Mouse (Mus musculus) hindbrain, embryonic 14.5 days (tissue): ENCODE results near the gene Hs2st1. TPM values are rescaled to one million over a fixed set of nuclear protein-coding genes. Genes with fewer than 3 reads are reported as not detected.

ENCODE experiments used
- ATAC-seq: fragments of 200-750 bp; cut with Nextera tagmentation; 2 replicates; pipeline ENCODE4 v1.8.0; 2017; ENCODE audit warnings: moderate number of reproducible peaks, mild to moderate bottlenecking, moderate TSS enrichment, moderate library complexity; ENCODE audit not compliant: low FRiP score
- DNase-seq: peaks from one replicate; pipeline ENCODE4 v3.0.0-alpha.2; 2015; ENCODE audit warnings: low spot score
- H3K27ac ChIP-seq: fragments of 300-500 bp; sonication (generic); 2 replicates; pipeline ENCODE4 v1.5.1; 2014; ENCODE audit warnings: mild to moderate bottlenecking, moderate library complexity
- H3K27me3 ChIP-seq: fragments of 300-500 bp; sonication (generic); 2 replicates; pipeline ENCODE4 v1.6.1; 2014; ENCODE audit warnings: mild to moderate bottlenecking, low read length, mixed read lengths; ENCODE audit not compliant: control insufficient read depth, insufficient read depth
- H3K36me3 ChIP-seq: fragments of 300-500 bp; sonication (generic); replicated peaks from 2 replicates; pipeline ENCODE4 v1.6.1; 2014; ENCODE audit not compliant: control insufficient read depth, insufficient read depth
- H3K4me1 ChIP-seq: fragments of 300-500 bp; sonication (generic); replicated peaks from 2 replicates; pipeline ENCODE4 v1.6.1; 2014; ENCODE audit warnings: antibody characterized with exemption, low read length, mixed read lengths; ENCODE audit not compliant: control insufficient read depth, insufficient read depth
- H3K4me2 ChIP-seq: fragments of 300-500 bp; sonication (generic); replicated peaks from 2 replicates; pipeline ENCODE4 v1.6.1; 2014; ENCODE audit warnings: mild to moderate bottlenecking, moderate library complexity
- H3K4me3 ChIP-seq: fragments of 300-500 bp; sonication (generic); replicated peaks from 2 replicates; pipeline ENCODE4 v1.5.1; 2014; ENCODE audit warnings: mild to moderate bottlenecking, low read length
- H3K9ac ChIP-seq: fragments of 300-500 bp; sonication (generic); 2 replicates; pipeline ENCODE4 v1.6.1; 2014
- H3K9me3 ChIP-seq: fragments of 300-500 bp; sonication (generic); 2 replicates; pipeline ENCODE4 v1.6.1; 2016; ENCODE audit warnings: low read length; ENCODE audit not compliant: control insufficient read depth
- WGBS: fragments of 180-500 bp; shearing (Covaris S2); extraction: QIAGEN DNeasy Blood & Tissue Kit; methylation state at CpG from one replicate; pipeline ENCODE4 v1.1.7; 2014; 5-methylcytosine and 5-hydroxymethylcytosine counted together
- polyA plus RNA-seq: library from polyadenylated mRNA; unstranded; fragments of >200 nt; fragmentation: Nextera tagmentation; extraction: Ambion mirVana; gene quantifications from 2 replicates; pipeline ENCODE4 v1.2.1, GENCODE M21; 2014

Gene Hs2st1
- polyA plus RNA-seq, 1 experiment from 2014 or later = 15.2 TPM

- H3K27ac ChIP-seq = no peak overlapping the region
- no peaks in the 10 kb centered on the region for H3K9me3 ChIP-seq
- DNase-seq = no peak
- peak; percentile 42; the same call in 1 of the 2 replicates for ATAC-seq
- no peak overlapping the region for H3K9ac ChIP-seq
- H3K36me3 ChIP-seq = no peaks in the 10 kb centered on the region
- H3K27me3 ChIP-seq = no peaks in the 10 kb centered on the region
- H3K4me1 ChIP-seq = no peaks in the 10 kb centered on the region
- H3K4me2 ChIP-seq = no peak overlapping the region
- WGBS = 53% methylated on average over 8 of the region's 8 CpGs
- no peak overlapping the region for H3K4me3 ChIP-seq
Measured at GRCm38 (mm10) chr3:144428514-144429431, 141.2 kb downstream of the Hs2st1 start.

GRCm38 (mm10) chr3:144425041-144425448 is 144.9 kb downstream of the Hs2st1 start:
- ATAC-seq (no peak), DNase-seq (no peak)
- no peak overlapping the region for H3K4me3 ChIP-seq
- H3K4me2 ChIP-seq = no peak overlapping the region
- H3K27me3 ChIP-seq = no peaks in the 10 kb centered on the region
- no peaks in the 10 kb centered on the region for H3K36me3 ChIP-seq
- no peak overlapping the region for H3K9ac ChIP-seq
- H3K27ac ChIP-seq = 0 out of 2 replicates have a peak overlapping the region, but pooled peaks have one; percentile 32
- WGBS = 87% methylated on average over 4 of the region's 4 CpGs
- H3K4me1 ChIP-seq = peaks cover 7% of the 10 kb centered on the region; the same call in 1 of the 2 replicates
- H3K9me3 ChIP-seq = no peaks in the 10 kb centered on the region

GRCm38 (mm10) chr3:144421404-144422180 is 148.4 kb downstream of the Hs2st1 start:
- 39% methylated on average over 7 of the region's 7 CpGs for WGBS
- Histone ChIP-seq H3K4me3 (no peak overlapping the region), H3K4me1 (peaks cover 7% of the 10 kb centered on the region; the same call in 1 of the 2 replicates), H3K27ac (no peak overlapping the region; the same call in 1 of the 2 replicates), H3K36me3 (no peaks in the 10 kb centered on the region), H3K9ac (no peak overlapping the region), H3K9me3 (no peaks in the 10 kb centered on the region), H3K4me2 (no peak overlapping the region), H3K27me3 (no peaks in the 10 kb centered on the region)
- ATAC-seq = peak; percentile 42; the same call in 1 of the 2 replicates
- DNase-seq = no peak

GRCm38 (mm10) chr3:144413821-144414220 is 156.2 kb downstream of the Hs2st1 start:
- ATAC-seq = no peak
- Histone ChIP-seq H3K27ac (no peak overlapping the region), H3K27me3 (no peaks in the 10 kb centered on the region), H3K9ac (no peak overlapping the region), H3K36me3 (no peaks in the 10 kb centered on the region), H3K4me2 (no peak overlapping the region), H3K4me3 (no peak overlapping the region), H3K4me1 (peaks cover 16% of the 10 kb centered on the region), H3K9me3 (no peaks in the 10 kb centered on the region)
- no peak for DNase-seq
- 46% methylated on average over 7 of the region's 7 CpGs for WGBS

GRCm38 (mm10) chr3:144412538-144413272 is 157.3 kb downstream of the Hs2st1 start:
- no peak overlapping the region for H3K4me3 ChIP-seq
- H3K9me3 ChIP-seq = no peaks in the 10 kb centered on the region
- H3K27me3 ChIP-seq = no peaks in the 10 kb centered on the region
- DNase-seq (no peak), ATAC-seq (peak; percentile 50; the same call in 1 of the 2 replicates)
- peak overlapping the region; percentile 35 for H3K9ac ChIP-seq
- H3K4me2 ChIP-seq = peak overlapping the region; percentile 33
- peaks cover 16% of the 10 kb centered on the region for H3K4me1 ChIP-seq
- WGBS = 2% methylated on average over 10 of the region's 10 CpGs
- no peak overlapping the region for H3K27ac ChIP-seq
- H3K36me3 ChIP-seq = no peaks in the 10 kb centered on the region

GRCm38 (mm10) chr3:144411650-144412278 is 158.2 kb downstream of the Hs2st1 start:
- no peaks in the 10 kb centered on the region for H3K9me3 ChIP-seq
- no peak for DNase-seq
- no peak overlapping the region for H3K27ac ChIP-seq
- no peak overlapping the region for H3K4me2 ChIP-seq
- H3K27me3 ChIP-seq = no peaks in the 10 kb centered on the region
- no peak overlapping the region for H3K9ac ChIP-seq
- ATAC-seq = no peak
- 6% methylated on average over 8 of the region's 8 CpGs for WGBS
- H3K4me1 ChIP-seq = peaks cover 16% of the 10 kb centered on the region
- no peak overlapping the region for H3K4me3 ChIP-seq
- H3K36me3 ChIP-seq = no peaks in the 10 kb centered on the region

GRCm38 (mm10) chr3:144411051-144411542 is 158.9 kb downstream of the Hs2st1 start:
- Histone ChIP-seq H3K4me2 (no peak overlapping the region), H3K27ac (no peak overlapping the region), H3K36me3 (no peaks in the 10 kb centered on the region), H3K27me3 (no peaks in the 10 kb centered on the region), H3K4me3 (no peak overlapping the region), H3K9me3 (no peaks in the 10 kb centered on the region), H3K4me1 (peaks cover 16% of the 10 kb centered on the region), H3K9ac (no peak overlapping the region)
- WGBS = 5% methylated on average over 5 of the region's 5 CpGs
- no peak for DNase-seq
- peak; percentile 40; the same call in 1 of the 2 replicates for ATAC-seq

- 100% methylated on average over 1 of the region's 1 CpGs for WGBS
- H3K4me3 ChIP-seq = no peak overlapping the region
- peaks cover 16% of the 10 kb centered on the region for H3K4me1 ChIP-seq
- no peaks in the 10 kb centered on the region for H3K9me3 ChIP-seq
- no peaks in the 10 kb centered on the region for H3K36me3 ChIP-seq
- DNase-seq (no peak), ATAC-seq (no peak)
- no peak overlapping the region for H3K27ac ChIP-seq
- no peak overlapping the region for H3K4me2 ChIP-seq
- no peak overlapping the region for H3K9ac ChIP-seq
- no peaks in the 10 kb centered on the region for H3K27me3 ChIP-seq
Measured at GRCm38 (mm10) chr3:144408953-144409352, 161.0 kb downstream of the Hs2st1 start.
